Mouse (Mus musculus): ENCODE measurements around the gene Ptk7. TPM values are rescaled to one million over a fixed set of nuclear protein-coding genes. Genes with fewer than 3 reads are reported as not detected.
A peak's percentile ranks its signal among the peaks of the same experiment; 100 is the strongest.

Ptk7 gene
- total RNA-seq, 2 experiments from 2014 or later = 5.8 to 7.2 TPM

DNA sequence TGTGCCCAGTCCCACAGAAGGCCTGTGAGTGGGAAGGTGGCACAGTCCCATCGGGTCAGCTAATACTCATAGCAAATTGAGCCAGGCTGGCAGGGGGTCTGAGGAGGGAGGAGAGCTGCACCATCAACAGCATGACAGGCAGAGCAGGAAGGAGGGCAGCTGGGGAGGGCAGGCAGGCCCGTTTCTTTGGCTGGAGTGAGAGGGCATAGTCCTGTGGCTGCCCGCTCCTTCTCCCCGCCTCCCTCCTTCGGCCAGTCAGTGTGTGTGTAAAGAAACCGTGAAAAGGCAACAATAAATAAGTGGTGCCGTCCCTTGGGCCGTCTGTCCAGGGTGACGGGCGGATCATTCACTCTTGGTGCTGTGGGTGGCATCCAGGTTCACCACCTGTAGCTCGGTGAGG, 80.6 kb downstream of the Ptk7 start:
- intact Hi-C loops (cut with DNase I; ENCODE audit: low total_unique reads) = no loop called here
- no peak for DNase-seq

DNA sequence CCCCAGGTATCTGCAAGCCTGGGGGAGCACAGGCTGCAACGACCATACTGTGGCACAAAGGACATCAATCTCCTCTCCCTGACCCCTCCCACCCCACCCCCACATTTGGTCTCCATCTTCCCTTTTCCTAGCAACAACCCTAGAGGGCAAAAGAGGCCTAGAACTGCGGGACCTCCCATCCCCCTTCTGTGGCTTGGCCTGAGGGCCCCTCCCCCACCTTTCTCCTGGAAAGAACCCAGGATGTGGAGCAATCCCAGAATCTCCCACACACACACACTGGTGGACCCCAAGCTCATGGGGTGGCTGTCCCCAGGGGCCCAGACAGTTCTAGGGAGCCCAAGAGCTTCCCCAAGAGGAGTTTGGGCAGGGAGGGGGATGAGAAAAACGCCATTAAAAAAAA, 81.4 kb downstream of the Ptk7 start:
- DNase-seq = no peak
- intact Hi-C loops (cut with DNase I; ENCODE audit: low total_unique reads) = no loop called here

DNA sequence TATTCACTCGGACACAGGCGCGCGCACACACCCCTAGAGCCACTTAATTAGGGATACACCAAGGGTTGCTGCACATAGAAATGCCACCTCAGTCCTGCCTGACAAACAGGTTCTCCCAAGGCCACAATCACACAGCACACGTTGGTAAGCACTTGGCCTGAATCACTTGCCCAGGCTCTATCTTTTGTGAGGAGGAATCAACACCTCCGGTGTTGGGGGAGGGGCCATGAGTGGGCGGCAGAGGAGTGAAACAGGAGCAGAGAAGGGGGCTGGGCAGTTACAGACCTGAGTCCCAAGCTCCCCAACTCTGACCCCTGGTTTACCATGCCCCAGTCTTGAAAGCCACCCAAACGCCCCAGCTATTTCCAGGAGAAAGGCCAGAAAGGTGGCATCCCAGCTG, 82.3 kb downstream of the Ptk7 start:
- DNase-seq = no peak
- intact Hi-C loops (cut with DNase I; ENCODE audit: low total_unique reads) = no loop called here

DNA sequence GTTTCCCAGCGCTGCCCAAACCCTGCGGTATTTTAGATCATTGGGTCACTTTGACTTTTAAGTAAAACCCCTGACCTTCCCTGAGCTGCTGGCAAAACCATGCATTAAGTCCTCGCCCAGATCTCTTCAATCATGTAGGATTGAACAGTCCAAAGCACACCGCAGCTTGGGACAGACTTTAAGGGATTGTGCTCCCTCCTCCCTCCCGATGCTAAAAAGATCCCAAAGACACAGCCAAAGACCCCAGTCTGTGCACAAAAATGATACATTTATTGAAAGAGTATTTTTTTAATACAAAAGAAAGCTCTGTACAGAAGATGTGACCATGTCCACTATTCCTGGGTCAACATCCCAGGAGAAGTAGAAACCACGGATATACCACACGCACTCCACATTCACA, 82.7 kb downstream of the Ptk7 start:
- DNase-seq = no peak
- intact Hi-C loops (cut with DNase I; ENCODE audit: low total_unique reads) = no loop called here

DNA sequence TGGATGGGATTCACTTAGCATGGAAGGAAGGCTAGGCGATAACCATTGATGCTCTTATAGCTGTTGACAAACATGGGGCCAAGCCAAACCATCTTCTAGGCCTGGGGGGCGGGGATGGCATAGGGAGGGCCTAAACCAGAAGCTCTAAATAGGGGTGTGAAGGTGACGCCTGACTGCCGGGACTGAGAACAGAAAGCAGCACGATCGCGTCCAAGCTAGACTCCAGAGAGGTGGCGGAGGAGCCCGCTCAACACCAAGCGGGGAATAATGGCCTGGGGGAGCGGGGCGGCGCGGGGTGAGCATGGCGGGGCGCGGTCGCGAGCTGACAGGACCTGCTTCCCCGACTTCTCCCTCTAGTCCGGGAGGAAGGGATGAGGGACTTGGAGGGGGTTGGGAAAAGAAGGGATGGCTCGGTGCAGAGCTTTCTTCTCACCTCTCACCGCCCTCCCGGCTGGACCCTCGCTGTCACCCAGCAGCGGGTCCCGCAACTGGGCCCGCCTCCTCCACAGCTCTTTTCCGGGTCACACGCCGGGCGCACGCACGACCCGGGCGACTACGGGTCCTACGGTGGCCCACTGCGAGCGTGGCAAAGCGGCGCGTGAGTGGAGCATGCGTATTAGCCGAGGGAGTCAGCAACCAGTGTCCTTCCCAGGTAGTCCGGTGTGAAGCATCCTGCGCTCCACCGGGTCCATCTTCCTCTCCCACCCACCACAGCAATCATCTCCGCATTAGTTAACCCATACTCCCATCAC, 83.3 kb downstream of the Ptk7 start, which contains the start of gene Cul9:
Gene Cul9, minus strand, starts transcription at position 576 of the 752 bp plus-strand sequence.
- DNase-seq = peak; percentile 80
- intact Hi-C loops (cut with DNase I; ENCODE audit: low total_unique reads) = no loop called here

DNA sequence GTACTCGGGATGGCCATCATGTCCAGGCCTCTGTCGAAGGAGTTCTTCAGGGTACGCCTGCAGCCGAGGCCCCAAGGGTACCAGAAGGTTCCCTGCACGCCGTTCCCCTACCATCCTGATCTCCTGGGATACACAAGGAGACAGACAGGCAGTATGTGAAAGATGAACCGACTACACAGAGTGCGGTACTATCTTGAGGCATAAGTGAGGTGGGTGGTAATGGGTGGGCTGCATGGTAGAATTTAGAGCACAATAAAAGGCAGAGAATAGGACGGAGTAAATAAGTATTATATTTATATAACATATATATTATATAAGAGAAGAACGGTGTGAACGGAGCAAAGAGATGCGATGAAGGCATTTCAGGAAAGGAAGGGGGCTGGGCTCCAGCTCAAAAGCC, 85.6 kb downstream of the Ptk7 start:
- intact Hi-C loops (cut with DNase I; ENCODE audit: low total_unique reads) = no loop called here
- DNase-seq = no peak

DNA sequence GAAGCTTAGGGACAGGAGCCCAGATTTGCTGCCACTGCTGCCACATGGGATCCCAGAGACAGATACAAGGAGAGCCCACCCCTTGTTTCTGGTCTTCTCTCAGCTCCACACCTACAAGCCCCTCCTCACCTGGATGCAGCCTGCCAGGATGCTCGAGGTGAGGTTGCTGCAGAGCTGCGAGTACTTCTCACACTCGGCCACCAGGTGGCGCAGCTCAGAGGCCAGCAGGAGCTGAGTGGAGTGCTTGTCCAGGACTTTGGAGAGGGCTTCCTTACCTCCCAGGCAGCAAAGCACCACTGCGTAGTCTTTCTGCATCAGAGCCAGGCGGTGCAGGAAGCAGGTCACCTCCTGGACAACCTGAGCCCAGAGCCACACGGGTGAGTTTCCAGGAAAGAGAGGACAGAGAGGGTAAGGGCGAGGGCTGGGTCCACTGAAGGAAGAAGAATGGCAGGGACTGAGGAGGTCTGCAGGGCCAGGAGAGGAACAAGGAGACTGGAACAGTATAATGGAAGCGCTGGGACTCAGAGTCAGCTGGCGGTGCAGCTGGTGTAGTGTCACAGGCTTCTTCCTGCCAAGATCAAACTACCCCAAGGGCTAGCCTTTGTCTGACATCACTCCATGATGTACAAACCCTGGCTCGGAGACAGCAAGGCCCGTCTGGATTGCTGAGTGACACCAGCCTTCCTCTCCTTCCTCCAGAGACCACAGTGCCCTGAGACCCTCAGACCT, 103.6 kb downstream of the Ptk7 start:
- DNase-seq = peak; percentile 82
- intact Hi-C loops (cut with DNase I; ENCODE audit: low total_unique reads) = loop anchor here (5.0 kb wide), 2 partner anchors 112 to 202 kb away; partner anchors contain the start of gene Gnmt

DNA sequence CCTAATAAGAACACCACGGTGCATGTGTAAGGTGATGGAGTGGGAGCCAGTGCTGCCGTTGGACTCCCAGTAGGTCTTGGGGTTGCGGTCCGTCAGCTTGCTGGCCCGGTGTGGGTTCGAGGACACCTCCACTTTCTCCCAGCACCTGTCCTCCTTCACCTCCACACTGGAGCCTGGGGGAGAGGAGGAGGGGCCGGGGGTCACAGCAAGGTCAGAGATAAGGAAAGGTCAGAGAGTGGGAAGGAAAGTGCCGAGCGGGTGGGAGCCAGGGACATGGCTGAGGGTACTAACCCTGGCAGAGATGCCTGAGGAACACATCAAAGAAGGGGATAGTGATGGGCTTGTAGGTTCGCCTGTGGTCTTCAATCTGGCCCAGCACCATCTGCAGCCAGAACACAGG, 104.2 kb downstream of the Ptk7 start:
- intact Hi-C loops (cut with DNase I; ENCODE audit: low total_unique reads) = loop anchor here (5.0 kb wide), 2 partner anchors 112 to 202 kb away; partner anchors contain the start of gene Gnmt
- no peak for DNase-seq

DNA sequence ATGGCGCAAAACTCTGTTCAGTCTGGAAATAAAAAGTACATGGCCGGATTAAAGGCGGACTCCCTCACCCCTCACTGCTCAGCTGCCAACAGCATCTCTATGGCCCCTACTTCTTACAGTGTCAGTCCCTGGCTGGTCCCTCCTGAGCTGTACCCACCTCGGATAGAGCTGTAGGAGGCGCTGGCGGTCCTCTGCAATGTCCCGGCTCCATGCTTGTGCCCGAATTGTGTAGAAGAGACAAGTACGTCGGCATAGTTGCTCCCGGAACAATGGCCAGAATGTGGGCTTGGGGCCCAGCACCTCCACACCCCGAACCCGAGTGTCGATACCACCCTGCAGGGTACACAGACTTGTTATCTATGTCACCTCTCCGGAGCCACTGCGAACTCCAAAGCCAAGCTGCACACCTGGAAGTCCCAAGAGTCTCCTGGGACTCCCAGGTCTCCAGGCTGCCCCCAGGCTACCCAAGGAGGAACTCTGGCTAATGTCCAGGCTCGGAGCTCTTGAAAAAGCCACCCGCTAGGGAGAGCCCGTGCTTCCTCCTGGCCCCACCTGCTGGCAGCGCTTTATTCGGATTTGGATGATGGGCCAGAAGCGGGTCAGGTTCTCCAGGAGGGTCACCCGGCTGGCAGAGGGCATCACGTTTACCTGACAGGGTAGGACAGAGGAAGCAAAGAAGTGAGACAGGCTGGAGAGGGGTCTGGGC, 107.2 kb downstream of the Ptk7 start:
- DNase-seq = no peak
- intact Hi-C loops (cut with DNase I; ENCODE audit: low total_unique reads) = loop anchor here (5.0 kb wide), 1 partner anchor 65 kb away; no protein-coding TSS in a partner anchor

DNA sequence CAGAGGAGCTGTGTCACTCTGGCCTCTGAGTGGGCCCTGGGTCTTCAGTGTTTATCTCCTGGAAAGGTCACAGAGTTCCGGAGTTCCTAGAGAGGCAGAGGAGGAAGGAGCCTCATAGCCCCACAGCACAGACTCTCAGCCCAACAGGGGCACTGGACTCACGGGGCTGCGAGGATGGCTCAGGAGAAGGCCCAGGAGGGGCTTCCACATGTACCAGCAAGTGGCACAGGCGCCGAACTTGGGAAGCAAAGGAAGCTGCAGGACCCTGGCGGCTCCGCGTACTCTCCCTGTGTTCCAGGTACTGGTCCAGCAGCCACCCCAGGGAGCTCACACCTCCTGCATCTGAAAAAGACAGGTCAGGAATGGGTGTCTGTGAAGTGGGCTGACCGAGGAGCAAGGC, 108.1 kb downstream of the Ptk7 start:
- intact Hi-C loops (cut with DNase I; ENCODE audit: low total_unique reads) = loop anchor here (5.0 kb wide), 1 partner anchor 66 kb away; no protein-coding TSS in a partner anchor
- no peak for DNase-seq

DNA sequence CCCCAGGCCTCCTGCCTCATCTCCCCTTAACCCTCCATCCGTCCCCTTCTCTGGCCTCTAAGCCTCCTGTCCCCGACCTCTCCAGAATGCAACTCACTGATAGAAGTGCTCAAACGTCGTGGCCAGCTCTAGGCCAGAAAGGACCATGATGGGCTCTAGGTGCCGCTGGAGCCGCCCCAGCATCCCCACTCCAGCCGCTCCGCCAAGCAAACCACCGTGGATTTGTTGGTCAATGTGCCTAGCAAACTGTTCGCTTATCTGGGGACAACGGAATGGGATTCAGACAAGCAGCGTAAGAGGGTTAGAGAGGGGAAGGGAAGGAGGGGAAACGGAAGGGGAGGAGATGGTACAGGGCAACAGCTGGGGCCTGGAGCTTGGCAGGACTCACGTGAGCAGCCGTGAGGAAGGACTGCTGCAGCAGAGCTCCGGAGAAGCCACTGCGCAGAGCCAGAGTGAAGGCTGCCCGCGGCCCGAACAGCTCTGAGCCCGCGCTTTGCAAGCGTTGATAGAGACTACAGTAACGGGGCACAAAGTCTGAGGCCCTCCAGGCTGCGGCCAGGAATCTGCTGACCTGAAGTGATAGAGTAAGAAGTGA, 108.8 kb downstream of the Ptk7 start:
- no peak for DNase-seq
- intact Hi-C loops (cut with DNase I; ENCODE audit: low total_unique reads) = loop anchor here (5.0 kb wide), 1 partner anchor 67 kb away; no protein-coding TSS in a partner anchor

DNA sequence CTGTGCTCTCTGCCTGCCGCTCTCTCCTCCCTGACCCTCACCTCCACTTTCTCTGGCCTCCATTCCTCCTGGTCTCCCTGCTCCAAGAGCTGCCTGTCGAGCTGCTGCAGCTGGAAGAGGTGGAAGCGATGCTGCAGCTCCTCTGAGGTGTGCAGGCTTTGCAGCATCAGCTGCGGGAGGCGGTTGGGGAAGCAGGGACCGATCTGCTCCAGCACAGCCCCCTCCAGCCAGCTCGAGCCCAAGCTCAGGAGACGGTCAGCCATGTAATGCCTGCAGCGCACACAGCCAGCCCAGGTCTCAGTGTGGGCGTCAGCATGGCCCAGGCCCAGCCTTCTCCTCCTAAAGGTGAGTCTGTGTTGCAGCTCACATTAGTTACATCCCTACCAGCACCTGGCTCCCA, 109.3 kb downstream of the Ptk7 start:
- intact Hi-C loops (cut with DNase I; ENCODE audit: low total_unique reads) = loop anchor here (5.0 kb wide), 1 partner anchor 67 kb away; no protein-coding TSS in a partner anchor
- DNase-seq = no peak

Small RNA genes lying within 50 kb of the gene (microRNA-seq; reads per million reads assigned to microRNA genes)
- gene Mir6976 = 0 to 0.96 reads per million in 2 experiments

Other genes starting within 250 kb of the Ptk7 start
- 10 to 100 TPM; 12.8 to 13.6 TPM for gene Zfp318, start 245.8 kb downstream of the Ptk7 start, total RNA-seq (2021)
- gene Crip3, start 200.6 kb downstream of the Ptk7 start, total RNA-seq (2021) = 1 to 10 TPM in 1 of 2 experiments, under 1 TPM in 1; 0.78 to 1.7 TPM
- not detected for gene Slc22a7, start 191.0 kb downstream of the Ptk7 start, total RNA-seq (2021)
- 1 to 10 TPM; 3.3 to 4.6 TPM for gene Ttbk1, start 141.8 kb downstream of the Ptk7 start, total RNA-seq (2021)
- 1 to 10 TPM; 4.8 to 6.3 TPM for gene Dnph1, start 132.8 kb downstream of the Ptk7 start, total RNA-seq (2021)
- 10 to 100 TPM in 1 of 2 experiments, 1 to 10 TPM in 1; 9.5 to 11.9 TPM for gene Cul9, start 83.1 kb downstream of the Ptk7 start, total RNA-seq (2021)
- 10 to 100 TPM; 48.7 to 66.2 TPM for gene Srf, start 73.3 kb downstream of the Ptk7 start, total RNA-seq (2021)
- 10 to 100 TPM; 13.7 to 14.9 TPM for gene Klc4, start 16.5 kb upstream of the Ptk7 start, total RNA-seq (2021)
- gene Mrpl2, start 16.7 kb upstream of the Ptk7 start, total RNA-seq (2021) = 100 to 1,000 TPM; 102 to 107 TPM
- gene Cul7, start 20.8 kb upstream of the Ptk7 start, total RNA-seq (2021) = 10 to 100 TPM; 20.1 to 25.5 TPM
- 10 to 100 TPM in 1 of 2 experiments, 1 to 10 TPM in 1; 9.5 to 11.8 TPM for gene Rrp36, start 44.8 kb upstream of the Ptk7 start, total RNA-seq (2021)
- gene Mea1, start 49.3 kb upstream of the Ptk7 start, total RNA-seq (2021) = 10 to 100 TPM; 46.2 to 57.6 TPM
- gene Klhdc3, start 51.4 kb upstream of the Ptk7 start, total RNA-seq (2021) = 100 to 1,000 TPM; 150 to 154 TPM
- gene Ppp2r5d, start 75.6 kb upstream of the Ptk7 start, total RNA-seq (2021) = 10 to 100 TPM; 26.9 to 29.1 TPM
- gene Pex6, start 82.0 kb upstream of the Ptk7 start, total RNA-seq (2021) = 10 to 100 TPM; 10.1 to 11.2 TPM
- under 1 TPM; 0.41 to 0.75 TPM for gene Gnmt, start 99.7 kb upstream of the Ptk7 start, total RNA-seq (2021)
- 10 to 100 TPM; 11.3 to 16.5 TPM for gene Cnpy3, start 122.7 kb upstream of the Ptk7 start, total RNA-seq (2021)
- not detected for gene Ptcra, start 134.2 kb upstream of the Ptk7 start, total RNA-seq (2021)
- gene 2310039H08Rik, start 143.1 kb upstream of the Ptk7 start, total RNA-seq (2021) = 10 to 100 TPM; 37.8 to 40.2 TPM
- gene Rpl7l1, start 153.2 kb upstream of the Ptk7 start, total RNA-seq (2021) = 10 to 100 TPM; 54.3 to 57.3 TPM
- gene Bicral, start 229.0 kb upstream of the Ptk7 start, total RNA-seq (2021) = 10 to 100 TPM in 1 of 2 experiments, 1 to 10 TPM in 1; 9.4 to 10.5 TPM